Mouse (Mus musculus) heart, embryonic 13.5 days (tissue): ENCODE measurements around the gene Wdr1. TPM values are rescaled to one million over a fixed set of nuclear protein-coding genes. Genes with fewer than 3 reads are reported as not detected.

Experiments used
- ATAC-seq: fragments of 200-750 bp; cut with Nextera tagmentation; 2 replicates; pipeline ENCODE4 v1.8.0; 2017; ENCODE audit warnings: moderate TSS enrichment; ENCODE audit not compliant: insufficient number of reproducible peaks, low FRiP score, low TSS enrichment; ENCODE audit errors: extremely low read depth
- H3K27ac ChIP-seq: fragments of 300-500 bp; sonication (generic); replicated peaks from 2 replicates; pipeline ENCODE4 v1.5.1; 2015; ENCODE audit warnings: moderate library complexity, mild to moderate bottlenecking, inconsistent platforms
- H3K27me3 ChIP-seq: fragments of 300-500 bp; sonication (generic); replicated peaks from 2 replicates; pipeline ENCODE4 v1.6.1; 2015; ENCODE audit warnings: mild to moderate bottlenecking, inconsistent platforms
- H3K36me3 ChIP-seq: fragments of 300-500 bp; sonication (generic); 2 replicates; pipeline ENCODE4 v1.6.1; 2015; ENCODE audit warnings: mild to moderate bottlenecking, inconsistent platforms
- H3K4me1 ChIP-seq: fragments of 300-500 bp; sonication (generic); 2 replicates; pipeline ENCODE4 v1.6.1; 2015; ENCODE audit warnings: inconsistent platforms
- H3K4me2 ChIP-seq: fragments of 300-500 bp; sonication (generic); 2 replicates; pipeline ENCODE4 v1.6.1; 2015; ENCODE audit warnings: inconsistent platforms, mild to moderate bottlenecking, moderate library complexity
- H3K4me3 ChIP-seq: fragments of 300-500 bp; sonication (generic); 2 replicates; pipeline ENCODE4 v1.5.1; 2015; ENCODE audit warnings: moderate library complexity, mild to moderate bottlenecking, inconsistent platforms
- H3K9ac ChIP-seq: fragments of 300-500 bp; sonication (generic); 2 replicates; pipeline ENCODE4 v1.6.1; 2015; ENCODE audit warnings: inconsistent platforms, mild to moderate bottlenecking, moderate library complexity
- H3K9me3 ChIP-seq: fragments of 300-500 bp; sonication (generic); 2 replicates; pipeline ENCODE4 v1.6.1; 2016; ENCODE audit warnings: inconsistent platforms
- WGBS: fragments of 180-500 bp; shearing (Covaris S2); methylation state at CpG from one replicate; pipeline ENCODE4 v1.1.7; 2015; ENCODE audit warnings: mixed read lengths; 5-methylcytosine and 5-hydroxymethylcytosine counted together
- polyA plus RNA-seq: library from polyadenylated mRNA; unstranded; fragments of >200 nt; fragmentation: Nextera tagmentation; extraction: Ambion mirVana; gene quantifications from 2 replicates; pipeline ENCODE4 v1.2.1, GENCODE M21; 2015

The Wdr1 gene
- polyA plus RNA-seq, 1 experiment from 2014 or later: 218 TPM

DNA sequence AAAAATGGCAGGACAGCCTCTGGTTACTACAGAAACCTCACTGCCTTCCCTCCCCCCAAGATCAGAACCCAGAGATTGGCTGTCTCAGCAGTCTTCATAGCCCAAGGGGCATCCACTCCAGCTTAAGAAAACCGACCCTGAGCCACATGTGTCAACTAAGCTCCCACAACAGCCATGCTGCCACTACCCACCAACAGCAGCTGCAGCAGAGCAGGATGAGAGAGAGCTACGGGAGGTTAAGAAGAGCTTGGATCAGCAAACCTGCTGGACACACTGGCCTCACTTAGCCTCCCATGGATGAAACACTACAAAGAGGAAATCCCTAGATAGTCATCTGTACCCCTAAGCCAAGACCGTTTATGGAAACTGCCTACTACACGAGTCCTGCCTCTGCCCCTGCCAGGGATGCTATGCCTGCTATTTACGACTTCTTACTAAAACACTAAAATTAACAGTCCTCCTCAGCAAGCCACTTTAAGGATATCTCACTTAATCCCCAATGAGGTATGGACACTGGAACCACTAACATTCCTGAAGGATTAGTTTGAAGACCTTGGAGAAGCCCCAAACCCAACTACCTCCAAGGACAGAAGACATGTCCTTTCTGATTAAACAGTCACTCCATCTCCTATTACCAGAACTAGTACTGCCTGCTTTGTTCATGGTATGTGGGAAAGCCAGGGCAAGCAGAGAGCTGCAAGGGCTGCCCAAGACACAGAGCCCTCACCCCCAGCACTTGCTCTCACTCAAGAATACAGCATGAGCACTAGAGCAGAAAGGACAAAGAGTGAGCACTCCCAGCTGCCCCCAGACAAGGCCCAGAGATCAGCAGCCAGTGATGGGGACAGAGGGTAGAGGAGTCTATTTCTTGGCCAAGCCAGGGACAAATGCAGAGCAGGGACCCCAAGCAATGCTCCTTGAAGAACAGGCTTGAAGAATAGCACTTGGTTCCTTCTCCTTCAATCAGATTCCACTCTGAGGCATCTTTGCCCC, 18.3 kb downstream of the Wdr1 start:
- H3K27me3 ChIP-seq: no peaks in the 10 kb centered on the region
- no peaks in the 10 kb centered on the region for H3K9me3 ChIP-seq
- peaks cover 80% of the 10 kb centered on the region for H3K4me1 ChIP-seq
- 67% methylated on average over 5 of the region's 5 CpGs for WGBS
- no peak for ATAC-seq
- H3K36me3 ChIP-seq: peaks cover 100% of the 10 kb centered on the region
- H3K9ac ChIP-seq: no peak overlapping the region
- peak overlapping the region; percentile 32 for H3K27ac ChIP-seq
- H3K4me3 ChIP-seq: no peak overlapping the region
- no peak overlapping the region for H3K4me2 ChIP-seq

DNA sequence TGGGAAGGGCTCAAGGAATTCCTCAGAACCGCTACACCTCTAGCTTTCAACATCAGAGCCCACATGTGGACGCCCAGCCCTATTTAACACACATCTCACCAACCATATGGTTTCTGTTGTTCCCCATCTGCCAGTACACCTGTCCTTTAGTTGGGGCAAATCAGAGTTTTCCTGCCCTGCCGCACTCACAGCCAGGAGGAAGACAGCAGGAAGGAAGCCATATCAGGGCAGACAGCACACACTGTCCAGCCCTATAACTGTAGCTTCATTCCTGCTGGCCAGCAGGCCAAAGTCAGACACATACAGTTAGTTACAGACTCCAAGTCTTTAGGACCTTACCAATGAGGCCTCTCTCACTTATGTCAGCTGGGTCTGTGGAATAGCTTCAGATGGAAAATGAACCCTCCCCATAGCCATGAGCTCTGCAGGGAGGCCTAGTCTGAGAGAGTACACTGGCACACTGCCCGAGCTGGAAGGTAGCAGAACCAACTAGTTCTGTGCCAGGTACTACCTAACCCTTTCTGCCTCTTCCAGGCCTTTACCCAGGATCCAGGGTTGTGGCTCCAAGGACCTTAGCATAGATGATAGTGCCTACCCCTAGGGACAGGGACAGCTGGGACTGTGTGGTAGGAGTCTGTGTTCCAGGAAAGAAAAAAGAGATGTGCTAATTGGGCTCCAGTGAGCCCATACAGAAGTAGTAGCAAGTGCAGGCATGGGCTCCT, 19.4 kb downstream of the Wdr1 start:
- H3K4me1 ChIP-seq: peaks cover 71% of the 10 kb centered on the region
- no peak for ATAC-seq
- no peak overlapping the region for H3K4me2 ChIP-seq
- no peak overlapping the region for H3K9ac ChIP-seq
- 83% methylated on average over 4 of the region's 4 CpGs for WGBS
- no peak overlapping the region for H3K4me3 ChIP-seq
- H3K27ac ChIP-seq: peak overlapping the region; percentile 32
- H3K9me3 ChIP-seq: no peaks in the 10 kb centered on the region
- H3K27me3 ChIP-seq: no peaks in the 10 kb centered on the region
- H3K36me3 ChIP-seq: peaks cover 100% of the 10 kb centered on the region

DNA sequence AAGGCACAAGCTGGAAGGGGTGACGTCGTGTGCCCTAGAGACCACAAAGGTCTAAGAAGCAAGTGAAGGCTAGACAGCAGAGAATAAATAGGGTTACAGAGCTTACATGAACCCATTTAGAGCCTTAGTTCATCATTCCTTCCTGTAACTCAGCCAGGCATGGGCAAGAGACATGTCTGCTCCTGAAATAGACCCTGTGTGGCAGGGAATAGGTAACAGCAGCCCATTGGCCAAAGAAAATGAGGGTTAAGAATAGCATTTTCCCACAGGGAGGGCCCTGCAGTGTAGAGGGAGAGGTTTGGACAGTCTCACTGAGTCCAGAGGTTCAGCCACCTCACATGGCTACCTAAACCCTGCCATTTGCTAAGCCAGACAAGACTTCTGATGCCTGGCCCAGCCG, 21.3 kb downstream of the Wdr1 start:
- H3K4me2 ChIP-seq: no peak overlapping the region
- H3K36me3 ChIP-seq: peaks cover 100% of the 10 kb centered on the region
- H3K9me3 ChIP-seq: no peaks in the 10 kb centered on the region
- peak overlapping the region; percentile 5; the same call in 1 of the 2 replicates for H3K9ac ChIP-seq
- no peak; the same call in 1 of the 2 replicates for ATAC-seq
- peaks cover 54% of the 10 kb centered on the region for H3K4me1 ChIP-seq
- peak overlapping the region; percentile 65 for H3K27ac ChIP-seq
- 81% methylated on average over 3 of the region's 3 CpGs for WGBS
- H3K4me3 ChIP-seq: no peak overlapping the region
- H3K27me3 ChIP-seq: no peaks in the 10 kb centered on the region

DNA sequence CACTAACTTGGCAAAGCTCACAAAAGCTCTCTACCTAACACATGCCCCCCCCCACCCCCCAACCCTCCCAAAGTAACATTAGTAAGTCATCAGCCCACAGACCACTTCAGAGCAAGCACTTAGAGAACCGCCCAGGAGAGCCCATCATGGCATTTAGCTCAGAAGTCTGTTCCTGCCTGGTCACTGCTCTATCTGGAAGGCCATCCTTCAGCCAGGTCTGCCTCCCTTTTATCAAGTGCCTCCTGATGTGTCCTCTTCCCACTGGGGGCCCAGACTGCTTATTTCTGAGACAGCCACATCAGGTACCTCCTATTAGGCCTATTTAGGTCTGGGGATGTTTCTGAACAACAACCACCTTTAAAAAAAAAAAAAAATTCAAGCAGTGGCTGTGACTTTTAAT, 22.1 kb downstream of the Wdr1 start:
- H3K4me3 ChIP-seq: no peak overlapping the region
- peaks cover 100% of the 10 kb centered on the region for H3K36me3 ChIP-seq
- H3K27ac ChIP-seq: no peak overlapping the region
- WGBS: 63% methylated on average over 1 of the region's 1 CpGs
- ATAC-seq: no peak
- no peaks in the 10 kb centered on the region for H3K9me3 ChIP-seq
- H3K9ac ChIP-seq: no peak overlapping the region
- H3K4me2 ChIP-seq: no peak overlapping the region
- H3K4me1 ChIP-seq: peaks cover 46% of the 10 kb centered on the region
- no peaks in the 10 kb centered on the region for H3K27me3 ChIP-seq

DNA sequence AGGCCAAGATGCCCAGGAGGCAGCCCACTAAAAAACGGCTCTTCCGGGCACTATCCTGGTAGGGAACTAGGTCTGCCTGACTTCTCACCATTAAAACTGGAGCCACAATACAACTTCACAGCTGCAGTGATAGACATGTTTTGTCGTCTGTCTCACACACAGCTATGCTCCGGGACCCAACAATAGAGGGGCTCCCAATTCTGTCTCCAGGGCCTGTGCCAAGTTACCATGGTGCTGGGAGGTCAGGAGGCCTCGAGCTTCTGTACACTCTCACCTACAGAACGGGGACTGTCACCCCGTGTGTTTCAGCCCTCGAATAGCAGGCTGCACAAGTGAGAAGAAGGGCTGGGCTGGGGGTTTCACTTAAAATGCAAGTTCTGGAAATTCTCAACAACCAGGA, 24.5 kb downstream of the Wdr1 start:
- H3K4me1 ChIP-seq: peaks cover 23% of the 10 kb centered on the region
- WGBS: 88% methylated on average over 8 of the region's 8 CpGs
- no peaks in the 10 kb centered on the region for H3K9me3 ChIP-seq
- H3K4me3 ChIP-seq: no peak overlapping the region
- H3K36me3 ChIP-seq: peaks cover 100% of the 10 kb centered on the region
- ATAC-seq: no peak
- no peak overlapping the region for H3K9ac ChIP-seq
- H3K4me2 ChIP-seq: no peak overlapping the region
- no peak overlapping the region for H3K27ac ChIP-seq
- no peaks in the 10 kb centered on the region for H3K27me3 ChIP-seq

DNA sequence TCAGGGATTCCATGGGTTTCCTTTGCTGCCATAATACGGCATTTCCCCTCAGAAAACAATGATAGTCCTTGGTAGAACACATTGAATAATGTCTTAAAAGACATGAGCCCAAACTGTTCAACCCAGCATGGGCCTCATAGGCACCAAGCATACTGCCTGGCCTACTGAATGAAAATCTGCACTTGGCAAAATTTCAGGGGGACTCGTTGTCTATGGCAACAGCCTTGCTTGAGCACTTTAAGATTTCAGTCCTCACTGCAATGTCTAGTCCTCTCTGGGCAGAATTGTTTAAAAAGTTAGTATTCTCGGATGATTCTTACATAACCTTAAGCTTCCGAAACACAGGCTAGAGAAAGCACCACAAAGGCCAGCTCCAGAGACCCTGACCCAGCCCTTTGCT, 25.2 kb downstream of the Wdr1 start:
- Histone ChIP-seq H3K4me3 (no peak overlapping the region), H3K27ac (no peak overlapping the region), H3K9me3 (no peaks in the 10 kb centered on the region), H3K4me1 (peaks cover 20% of the 10 kb centered on the region), H3K27me3 (no peaks in the 10 kb centered on the region), H3K4me2 (no peak overlapping the region), H3K9ac (no peak overlapping the region), H3K36me3 (peaks cover 100% of the 10 kb centered on the region)
- WGBS: 81% methylated on average over 4 of the region's 4 CpGs
- ATAC-seq: no peak

DNA sequence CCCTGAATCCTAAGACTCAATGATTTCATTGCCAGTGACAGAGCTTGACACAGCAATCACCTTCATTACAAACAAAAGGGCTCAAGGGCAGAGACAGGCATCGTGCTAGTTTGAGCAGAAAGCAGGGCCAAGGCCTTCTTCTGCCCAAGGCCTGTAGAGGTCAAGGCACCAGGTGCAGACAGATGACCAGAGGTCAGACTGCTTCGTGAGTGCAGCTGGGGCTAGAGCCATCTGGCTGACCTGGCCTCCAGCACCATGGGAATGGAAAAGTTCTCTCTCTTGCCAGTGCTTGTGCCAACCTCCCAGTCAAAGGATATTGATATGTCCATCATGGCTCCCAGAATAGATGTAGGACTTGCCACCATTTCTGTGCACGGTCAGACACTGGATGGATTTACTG, 26.2 kb downstream of the Wdr1 start:
- Histone ChIP-seq H3K4me1 (peaks cover 13% of the 10 kb centered on the region), H3K9me3 (no peaks in the 10 kb centered on the region), H3K27ac (no peak overlapping the region), H3K9ac (no peak overlapping the region), H3K27me3 (no peaks in the 10 kb centered on the region), H3K4me2 (no peak overlapping the region), H3K4me3 (no peak overlapping the region), H3K36me3 (peaks cover 100% of the 10 kb centered on the region)
- WGBS: 93% methylated on average over 3 of the region's 3 CpGs
- no peak for ATAC-seq

DNA sequence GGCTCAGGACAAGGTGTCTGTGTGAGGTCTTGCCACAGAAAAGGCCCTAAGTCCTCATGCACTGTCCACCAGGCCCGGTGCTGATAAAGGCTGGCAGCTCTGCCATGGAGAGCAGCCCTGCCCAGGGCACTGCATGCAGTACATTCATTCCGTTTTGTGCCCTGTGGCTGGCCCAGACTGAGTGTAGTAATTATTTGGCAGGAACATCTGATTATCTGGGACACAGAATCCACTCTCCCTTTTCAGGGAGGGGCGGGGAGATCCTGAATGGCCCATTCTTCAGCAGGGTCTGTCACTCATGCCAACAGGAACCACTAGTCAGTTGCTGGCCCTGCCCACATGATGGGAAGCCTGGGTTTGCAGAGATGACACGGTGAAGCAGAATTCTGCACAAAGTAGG, 30.9 kb downstream of the Wdr1 start:
- Histone ChIP-seq H3K9me3 (no peaks in the 10 kb centered on the region), H3K4me2 (no peak overlapping the region), H3K27me3 (no peaks in the 10 kb centered on the region), H3K4me1 (no peaks in the 10 kb centered on the region), H3K4me3 (no peak overlapping the region), H3K9ac (no peak overlapping the region), H3K27ac (no peak overlapping the region), H3K36me3 (peaks cover 100% of the 10 kb centered on the region)
- WGBS: 85% methylated on average over 4 of the region's 4 CpGs
- no peak for ATAC-seq

DNA sequence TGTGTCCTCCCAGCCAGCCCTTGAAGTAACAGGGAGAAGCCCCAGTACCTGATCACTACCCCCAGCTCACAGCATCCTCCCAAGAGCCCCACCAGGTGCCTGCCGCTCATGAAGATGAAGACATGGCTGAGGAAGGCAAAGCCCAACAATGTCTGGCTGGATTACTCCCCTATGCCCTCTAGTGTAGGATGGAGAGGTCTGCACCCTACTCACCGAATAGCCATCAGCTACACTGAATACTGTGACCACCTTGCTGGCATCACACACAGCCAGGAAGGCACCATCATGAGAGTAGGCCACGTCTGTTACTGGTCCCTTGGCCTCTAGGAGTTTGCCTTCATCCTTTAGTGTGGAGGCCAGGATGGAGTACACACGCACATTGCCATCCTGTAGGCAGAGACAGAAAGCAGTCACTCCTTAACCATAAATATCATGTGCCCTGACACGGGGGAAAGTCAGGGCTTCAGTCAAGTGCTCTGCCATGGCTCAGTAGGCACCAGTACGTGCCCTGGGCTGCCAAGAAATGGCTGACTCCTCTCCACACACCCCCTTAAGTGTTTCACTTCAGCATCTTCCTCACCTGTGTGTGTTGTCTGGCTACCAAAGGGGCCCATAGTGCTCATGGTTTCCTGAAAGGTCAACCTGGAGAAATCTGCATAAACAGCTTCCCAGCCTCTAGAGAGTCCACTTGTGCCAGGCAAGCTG, 33.1 kb downstream of the Wdr1 start:
- WGBS: 76% methylated on average over 6 of the region's 6 CpGs
- no peak overlapping the region for H3K4me3 ChIP-seq
- peaks cover 100% of the 10 kb centered on the region for H3K36me3 ChIP-seq
- ATAC-seq: no peak
- no peak overlapping the region for H3K4me2 ChIP-seq
- H3K9ac ChIP-seq: no peak overlapping the region
- no peaks in the 10 kb centered on the region for H3K27me3 ChIP-seq
- H3K9me3 ChIP-seq: no peaks in the 10 kb centered on the region
- no peak overlapping the region for H3K27ac ChIP-seq
- no peaks in the 10 kb centered on the region for H3K4me1 ChIP-seq

DNA sequence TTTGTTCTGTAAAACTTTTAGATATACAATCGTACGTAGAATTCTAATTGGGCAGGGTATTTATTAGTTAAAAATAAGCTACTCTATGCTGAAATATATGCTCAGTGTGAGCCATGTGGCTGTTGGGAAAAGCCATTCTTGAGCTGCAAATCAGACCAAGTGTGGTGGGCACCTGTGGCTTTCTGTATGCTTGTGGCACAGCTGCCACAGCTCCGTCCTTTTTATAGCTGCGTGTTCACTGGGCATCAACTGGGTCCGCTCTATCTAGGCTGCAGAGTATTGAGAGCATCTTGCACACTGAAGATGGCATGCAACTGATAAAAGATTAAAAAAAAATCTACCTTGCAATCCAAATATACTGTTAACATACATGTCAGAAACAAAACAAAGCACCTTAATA, 40.0 kb downstream of the Wdr1 start:
- Histone ChIP-seq H3K36me3 (peaks cover 59% of the 10 kb centered on the region), H3K4me1 (no peaks in the 10 kb centered on the region), H3K9me3 (no peaks in the 10 kb centered on the region), H3K4me3 (no peak overlapping the region), H3K9ac (no peak overlapping the region), H3K4me2 (no peak overlapping the region), H3K27ac (no peak overlapping the region), H3K27me3 (no peaks in the 10 kb centered on the region)
- no peak for ATAC-seq
- 93% methylated on average over 5 of the region's 5 CpGs for WGBS

DNA sequence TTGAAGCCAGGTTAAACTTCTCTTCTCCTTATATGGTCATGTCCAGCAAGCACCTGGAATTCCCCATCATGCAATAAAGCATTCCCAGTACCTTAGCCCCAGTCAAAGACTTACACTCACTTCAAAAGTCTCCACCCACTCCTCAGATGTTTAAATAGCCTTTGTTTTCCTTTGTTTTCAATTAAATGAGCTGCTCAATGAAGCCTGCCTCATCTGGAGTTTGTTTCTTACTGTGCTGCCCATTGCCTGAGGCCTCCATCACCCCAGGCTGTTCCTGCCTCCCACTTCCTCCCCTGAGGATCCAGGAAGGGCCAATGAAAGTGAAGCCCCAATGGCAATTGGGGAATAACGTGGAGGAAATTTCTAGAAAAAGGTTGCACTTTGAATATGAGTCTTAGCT, 42.2 kb downstream of the Wdr1 start:
- no peak overlapping the region for H3K27ac ChIP-seq
- no peaks in the 10 kb centered on the region for H3K9me3 ChIP-seq
- H3K9ac ChIP-seq: no peak overlapping the region
- no peak for ATAC-seq
- H3K4me1 ChIP-seq: 0 out of 2 replicates have a peak, but pooled peaks cover 3% of the 10 kb centered on the region
- no peak overlapping the region for H3K4me2 ChIP-seq
- 69% methylated on average over 1 of the region's 1 CpGs for WGBS
- H3K36me3 ChIP-seq: peaks cover 38% of the 10 kb centered on the region
- no peaks in the 10 kb centered on the region for H3K27me3 ChIP-seq
- no peak overlapping the region for H3K4me3 ChIP-seq
